Mouse (Mus musculus) heart, postnatal 0 days (tissue): ENCODE measurements around the gene Scgn. TPM values are rescaled to one million over a fixed set of nuclear protein-coding genes. Genes with fewer than 3 reads are reported as not detected.
A peak's percentile ranks its signal among the peaks of the same experiment; 100 is the strongest.

Experiments used
- ATAC-seq: fragments of 200-750 bp; cut with Nextera tagmentation; 2 replicates; pipeline ENCODE4 v1.8.0; 2017; ENCODE audit warnings: low read depth, moderate number of reproducible peaks, moderate library complexity; ENCODE audit not compliant: insufficient read depth
- DNase-seq: peaks from one replicate; pipeline ENCODE4 v3.0.0-alpha.2; 2016; ENCODE audit warnings: low spot score
- H3K27ac ChIP-seq: fragments of 300-500 bp; sonication (generic); 2 replicates; pipeline ENCODE4 v1.5.1; 2014; ENCODE audit warnings: low read depth, mild to moderate bottlenecking
- H3K27me3 ChIP-seq: fragments of 300-500 bp; sonication (generic); 2 replicates; pipeline ENCODE4 v1.6.1; 2014; ENCODE audit warnings: low read length, mixed read lengths; ENCODE audit not compliant: control insufficient read depth, insufficient read depth
- H3K36me3 ChIP-seq: fragments of 300-500 bp; sonication (generic); replicated peaks from 2 replicates; pipeline ENCODE4 v1.6.1; 2014; ENCODE audit warnings: low read length, mixed read lengths; ENCODE audit not compliant: control insufficient read depth, insufficient read depth
- H3K4me1 ChIP-seq: fragments of 300-500 bp; sonication (generic); 2 replicates; pipeline ENCODE4 v1.6.1; 2014; ENCODE audit warnings: antibody characterized with exemption; ENCODE audit not compliant: control insufficient read depth, insufficient read depth
- H3K4me2 ChIP-seq: fragments of 300-500 bp; sonication (generic); 2 replicates; pipeline ENCODE4 v1.6.1; 2014; ENCODE audit warnings: low read depth, mild to moderate bottlenecking, low read length, moderate library complexity
- H3K4me3 ChIP-seq: fragments of 300-500 bp; sonication (generic); 2 replicates; pipeline ENCODE4 v1.5.1; 2014; ENCODE audit warnings: low read depth, low read length
- H3K9ac ChIP-seq: fragments of 300-500 bp; sonication (generic); replicated peaks from 2 replicates; pipeline ENCODE4 v1.6.1; 2014; ENCODE audit warnings: low read depth, low read length, mixed read lengths
- H3K9me3 ChIP-seq: fragments of 300-500 bp; sonication (generic); replicated peaks from 2 replicates; pipeline ENCODE4 v1.6.1; 2016; ENCODE audit warnings: low read length; ENCODE audit not compliant: control insufficient read depth
- CTCF ChIP-seq: IDR thresholded peaks from 2 replicates; pipeline ENCODE4 v1.5.1; 2016; ENCODE audit warnings: antibody characterized with exemption, control low read depth, low read depth
- EP300 ChIP-seq: IDR thresholded peaks from 2 replicates; pipeline ENCODE4 v1.6.1; 2016; ENCODE audit warnings: antibody characterized with exemption, low read depth
- WGBS: fragments of 180-500 bp; shearing (Covaris S2); extraction: QIAGEN DNeasy Blood & Tissue Kit; methylation state at CpG from one replicate; pipeline ENCODE4 v1.1.7; 2014; 5-methylcytosine and 5-hydroxymethylcytosine counted together
- polyA plus RNA-seq: library from polyadenylated mRNA; unstranded; fragments of >200 nt; fragmentation: Nextera tagmentation; extraction: Ambion mirVana; gene quantifications from 2 replicates; pipeline ENCODE4 v1.2.1, GENCODE M21; 2015
- total RNA-seq: library from RNA; depleted of rRNA; stranded (reverse); fragments of >200 nt; gene quantifications from 2 replicates; pipeline ENCODE4 v1.2.3, GENCODE M21; 2014; ENCODE audit warnings: low replicate concordance; rRNA removed

The Scgn gene
- total RNA-seq (not detected in 2 replicates), polyA plus RNA-seq (not detected in 2 replicates)

DNA sequence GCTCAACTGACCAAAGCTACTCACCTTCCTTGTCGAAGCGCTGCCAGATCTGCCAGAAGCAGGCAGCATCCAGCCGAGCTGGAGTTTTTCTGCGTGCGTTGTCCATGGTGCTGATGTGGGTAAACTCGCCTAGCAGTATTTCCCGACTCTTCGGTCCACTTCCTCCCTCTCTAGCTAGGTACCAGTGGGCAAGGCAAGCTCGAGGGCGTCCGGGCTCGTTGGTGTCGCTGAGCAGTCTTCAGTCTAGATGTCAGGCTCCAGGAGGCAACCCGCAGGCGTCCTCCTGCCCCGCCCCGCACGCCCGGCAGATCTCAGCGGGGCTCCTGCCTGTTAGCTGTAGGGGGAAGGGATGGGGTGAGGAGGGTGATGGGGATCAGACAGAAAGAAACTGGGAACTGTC lies at the start of gene Scgn:
Gene Scgn (minus strand): TSS at position 287 of the 400 bp plus-strand sequence.
- ATAC-seq, result no peak
- no peak for TF ChIP-seq EP300
- TF ChIP-seq CTCF, result no peak
- no peaks in the 10 kb centered on the region for H3K36me3 ChIP-seq
- no peaks in the 10 kb centered on the region for H3K4me1 ChIP-seq
- peak; percentile 72 for DNase-seq
- H3K4me3 ChIP-seq, result no peak within 1 kb of the TSS
- WGBS, result under 1% methylated on average over 20 of the region's 20 CpGs
- H3K9ac ChIP-seq, result no peak within 1 kb of the TSS
- no peak within 1 kb of the TSS for H3K27ac ChIP-seq
- H3K4me2 ChIP-seq, result no peak within 1 kb of the TSS
- H3K27me3 ChIP-seq, result peaks cover 25% of the 10 kb centered on the region
- H3K9me3 ChIP-seq, result no peaks in the 10 kb centered on the region

DNA sequence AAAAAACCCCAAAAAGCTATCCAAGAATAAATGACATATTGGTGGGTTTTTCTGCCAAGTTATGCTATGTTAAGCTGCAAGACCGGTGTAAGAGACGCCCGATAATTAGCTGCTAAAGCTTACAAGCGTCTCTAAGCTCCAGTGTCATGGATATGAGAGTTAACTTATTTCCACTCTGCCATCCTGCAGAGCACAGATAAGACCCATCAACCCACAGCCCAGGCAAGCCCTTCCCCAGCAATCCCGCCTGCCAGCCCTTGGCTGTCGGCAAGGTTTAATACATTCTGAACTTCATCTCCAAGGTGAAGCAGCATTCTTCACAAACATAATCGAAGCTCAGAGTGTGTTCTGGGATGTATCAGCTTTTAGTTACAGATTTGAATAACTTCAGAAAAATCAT lies 49.2 kb upstream of the Scgn start:
- no peaks in the 10 kb centered on the region for H3K27me3 ChIP-seq
- ATAC-seq, result no peak
- H3K4me1 ChIP-seq, result no peaks in the 10 kb centered on the region
- H3K9ac ChIP-seq, result no peak overlapping the region
- no peaks in the 10 kb centered on the region for H3K36me3 ChIP-seq
- H3K27ac ChIP-seq, result no peak overlapping the region
- H3K4me3 ChIP-seq, result no peak overlapping the region
- WGBS, result 57% methylated on average over 7 of the region's 7 CpGs
- DNase-seq, result no peak
- H3K9me3 ChIP-seq, result no peaks in the 10 kb centered on the region
- no peak for TF ChIP-seq CTCF
- H3K4me2 ChIP-seq, result no peak overlapping the region

DNA sequence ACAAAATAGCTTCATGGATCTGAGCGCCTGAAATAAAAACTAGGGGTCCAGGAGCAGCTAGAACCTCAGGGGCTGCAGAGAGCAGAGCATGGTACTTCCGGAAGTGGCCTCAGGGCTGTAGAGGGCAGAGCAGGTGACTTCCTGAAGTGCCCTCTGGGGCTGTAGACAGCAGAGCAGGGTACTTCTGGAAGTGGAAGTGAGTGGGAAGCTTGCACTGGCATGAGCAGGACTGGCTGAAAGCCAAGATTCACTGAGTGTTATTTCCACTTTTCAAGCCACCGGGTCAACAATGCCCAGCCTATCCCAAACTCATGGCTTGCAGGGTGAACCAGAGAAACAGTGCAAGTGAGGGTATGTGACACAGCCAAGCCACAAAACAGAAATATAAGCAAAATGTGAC lies 46.5 kb upstream of the Scgn start:
- WGBS, result 48% methylated on average over 3 of the region's 3 CpGs
- no peak overlapping the region for H3K9ac ChIP-seq
- TF ChIP-seq EP300 (no peak), CTCF (no peak)
- no peaks in the 10 kb centered on the region for H3K4me1 ChIP-seq
- no peak overlapping the region for H3K4me2 ChIP-seq
- DNase-seq (no peak), ATAC-seq (no peak)
- no peaks in the 10 kb centered on the region for H3K27me3 ChIP-seq
- H3K36me3 ChIP-seq, result no peaks in the 10 kb centered on the region
- H3K4me3 ChIP-seq, result no peak overlapping the region
- no peak overlapping the region for H3K27ac ChIP-seq
- H3K9me3 ChIP-seq, result no peaks in the 10 kb centered on the region

DNA sequence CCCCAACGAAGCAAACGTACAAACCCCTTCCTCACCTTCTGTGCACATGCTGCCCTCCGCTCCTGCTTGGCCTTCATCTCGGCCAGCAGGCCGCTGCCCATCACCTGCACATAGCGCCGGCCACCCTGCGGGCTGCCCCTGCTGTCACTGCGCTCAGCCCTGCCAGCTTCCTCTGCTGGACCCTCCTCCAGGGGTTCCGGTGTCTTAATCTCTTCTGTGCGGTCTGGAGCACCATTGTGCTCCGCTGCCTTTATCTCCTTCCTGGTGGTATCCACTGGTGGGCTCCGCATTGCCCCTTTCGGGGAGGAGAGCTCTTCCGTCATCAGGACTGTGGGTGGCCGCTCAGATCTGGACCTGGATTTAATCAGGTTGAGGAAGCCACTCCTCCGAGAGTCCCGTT lies 45.1 kb upstream of the Scgn start:
- Histone ChIP-seq H3K4me2 (peak overlapping the region; percentile 20), H3K36me3 (no peaks in the 10 kb centered on the region), H3K4me1 (no peaks in the 10 kb centered on the region), H3K9ac (no peak overlapping the region), H3K27me3 (no peaks in the 10 kb centered on the region), H3K27ac (no peak overlapping the region), H3K9me3 (no peaks in the 10 kb centered on the region), H3K4me3 (0 out of 2 replicates have a peak overlapping the region, but pooled peaks have one; percentile 4)
- ATAC-seq (no peak), DNase-seq (no peak)
- TF ChIP-seq CTCF (no peak), EP300 (no peak)
- WGBS, result 57% methylated on average over 18 of the region's 18 CpGs

DNA sequence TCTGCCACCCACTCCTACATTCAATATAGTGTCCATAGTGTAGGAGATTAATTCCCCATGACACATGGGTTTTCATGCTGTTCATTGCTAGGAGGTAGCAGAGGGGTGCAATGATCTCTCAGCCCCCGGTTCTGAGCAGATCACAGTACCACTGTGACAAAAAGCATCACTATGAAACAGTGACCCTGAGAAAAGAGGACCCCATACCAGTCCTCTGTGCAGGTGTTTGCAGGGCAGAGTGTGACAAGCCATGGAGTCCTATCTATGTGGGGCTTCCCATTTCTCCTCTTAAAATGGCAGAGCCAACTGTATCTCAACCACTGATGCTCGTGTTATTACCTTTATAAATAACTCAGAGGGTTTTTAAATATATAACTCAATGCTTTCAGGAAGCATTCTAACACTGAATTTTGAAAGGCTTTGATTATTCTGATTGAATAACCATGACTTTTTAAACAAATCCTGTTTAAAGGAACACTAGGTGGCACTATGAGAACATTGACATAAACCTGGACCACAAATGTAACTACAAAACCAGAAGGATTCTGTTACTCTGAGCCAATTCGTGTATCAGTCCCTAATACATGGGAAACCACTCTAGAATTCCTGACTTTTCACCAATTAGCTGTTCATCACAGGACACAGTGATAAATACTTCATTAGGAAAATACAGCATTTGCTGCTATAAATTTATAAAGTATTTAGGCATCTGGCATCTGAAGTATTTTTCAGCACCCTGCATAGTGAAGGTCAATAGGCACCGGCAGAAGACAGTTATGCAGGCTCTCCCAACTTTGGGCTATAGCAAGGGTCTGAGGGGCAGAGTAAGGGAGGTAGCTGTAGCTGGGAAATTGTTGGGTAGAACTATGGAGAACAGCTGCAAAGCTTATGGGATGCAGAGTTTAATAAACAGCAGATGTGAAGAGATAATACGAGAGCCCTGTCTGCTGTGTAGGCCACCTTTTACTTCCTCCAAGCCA lies 36.5 kb upstream of the Scgn start:
- no peaks in the 10 kb centered on the region for H3K9me3 ChIP-seq
- WGBS, result 51% methylated on average over 5 of the region's 5 CpGs
- no peak overlapping the region for H3K4me2 ChIP-seq
- TF ChIP-seq CTCF (peak; percentile 57), EP300 (no peak)
- peak; percentile 46 for DNase-seq
- no peak overlapping the region for H3K27ac ChIP-seq
- ATAC-seq, result no peak
- no peak overlapping the region for H3K9ac ChIP-seq
- no peak overlapping the region for H3K4me3 ChIP-seq
- H3K36me3 ChIP-seq, result no peaks in the 10 kb centered on the region
- H3K4me1 ChIP-seq, result no peaks in the 10 kb centered on the region
- no peaks in the 10 kb centered on the region for H3K27me3 ChIP-seq
